Mouse (Mus musculus) 3134 (cell line): ENCODE results near the gene Plac8.

ENCODE experiments used
- DNase-seq: peaks from one replicate; pipeline ENCODE4 v3.0.0-alpha.2; 2011; ENCODE audit warnings: low spot score; ENCODE audit not compliant: insufficient read length; ENCODE audit errors: extremely low read depth

Gene Plac8

DNA sequence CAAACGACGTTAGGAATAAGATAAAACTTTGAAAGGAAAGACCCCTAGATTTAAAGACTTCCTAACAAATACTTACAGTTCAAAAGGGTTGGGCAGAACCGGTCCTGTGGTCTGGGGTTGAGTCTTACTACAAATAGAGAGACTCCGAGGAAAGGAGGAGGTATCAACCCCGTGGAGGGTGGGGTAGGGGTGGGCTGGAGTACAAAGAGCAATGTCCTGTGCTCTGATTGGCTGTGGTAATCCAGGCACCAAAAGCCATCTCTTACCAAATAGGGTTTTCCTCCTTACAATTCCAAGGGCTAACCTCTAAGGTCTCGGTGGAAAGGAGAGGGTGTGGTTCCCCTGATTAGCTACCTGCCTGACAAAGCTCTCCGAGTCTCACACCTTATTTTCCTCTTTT lies at the start of gene Plac8:
Plac8 (minus strand) TSS at position 177 of the 400 bp plus-strand sequence.
- no peak for DNase-seq

DNA sequence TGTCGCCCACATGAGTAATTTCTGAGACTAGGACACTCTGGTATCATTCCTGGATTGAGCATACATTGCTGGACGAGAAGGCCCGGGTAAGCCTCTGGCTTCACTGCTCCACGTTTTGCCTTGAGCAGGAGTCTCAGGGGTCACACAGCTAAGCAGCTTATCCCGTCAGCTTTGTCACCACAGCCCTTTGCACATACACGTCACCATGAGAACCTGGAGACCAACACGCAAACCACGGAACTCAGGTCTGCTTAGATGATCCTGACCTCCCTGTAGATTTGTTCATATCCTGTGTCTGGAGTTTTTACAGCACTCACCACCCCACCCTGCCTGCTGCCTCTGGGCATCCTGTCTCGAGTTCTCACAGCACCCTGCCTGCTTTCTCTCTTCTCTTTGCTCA lies 48.9 kb upstream of the Plac8 start:
- no peak for DNase-seq

DNA sequence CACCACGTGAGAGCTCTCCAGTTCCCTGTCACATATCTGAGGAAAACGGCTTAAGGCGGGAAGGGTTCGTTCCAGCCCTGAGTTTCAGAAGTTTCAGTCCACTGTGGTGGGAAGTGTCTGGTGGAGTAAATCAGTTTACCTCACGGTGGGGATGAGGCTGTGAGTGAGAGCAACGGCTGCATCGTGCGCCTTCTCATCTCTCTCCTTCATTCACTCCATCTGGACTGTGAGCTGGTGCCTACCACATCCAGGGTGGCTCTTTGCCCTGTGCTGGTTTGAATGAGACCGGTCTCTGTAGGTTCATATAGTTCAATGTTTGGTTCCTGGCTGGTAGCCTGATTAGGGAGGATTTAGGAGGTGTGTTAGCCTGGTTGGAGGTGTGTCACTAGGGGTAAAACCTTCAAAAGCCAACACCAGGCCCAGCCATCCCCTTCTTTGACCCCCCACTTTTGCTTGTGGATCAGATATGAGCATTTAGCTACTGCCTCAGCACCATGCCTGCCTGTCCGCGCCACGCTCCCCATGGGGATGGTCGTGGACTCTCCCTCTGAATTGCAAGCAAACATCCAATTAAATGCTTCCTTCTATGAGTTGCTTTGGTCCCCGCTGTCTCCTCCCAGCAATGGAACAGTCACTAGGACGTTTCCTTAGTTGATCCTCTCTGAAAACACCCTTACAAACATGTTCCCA lies 47.7 kb upstream of the Plac8 start:
- no peak for DNase-seq

DNA sequence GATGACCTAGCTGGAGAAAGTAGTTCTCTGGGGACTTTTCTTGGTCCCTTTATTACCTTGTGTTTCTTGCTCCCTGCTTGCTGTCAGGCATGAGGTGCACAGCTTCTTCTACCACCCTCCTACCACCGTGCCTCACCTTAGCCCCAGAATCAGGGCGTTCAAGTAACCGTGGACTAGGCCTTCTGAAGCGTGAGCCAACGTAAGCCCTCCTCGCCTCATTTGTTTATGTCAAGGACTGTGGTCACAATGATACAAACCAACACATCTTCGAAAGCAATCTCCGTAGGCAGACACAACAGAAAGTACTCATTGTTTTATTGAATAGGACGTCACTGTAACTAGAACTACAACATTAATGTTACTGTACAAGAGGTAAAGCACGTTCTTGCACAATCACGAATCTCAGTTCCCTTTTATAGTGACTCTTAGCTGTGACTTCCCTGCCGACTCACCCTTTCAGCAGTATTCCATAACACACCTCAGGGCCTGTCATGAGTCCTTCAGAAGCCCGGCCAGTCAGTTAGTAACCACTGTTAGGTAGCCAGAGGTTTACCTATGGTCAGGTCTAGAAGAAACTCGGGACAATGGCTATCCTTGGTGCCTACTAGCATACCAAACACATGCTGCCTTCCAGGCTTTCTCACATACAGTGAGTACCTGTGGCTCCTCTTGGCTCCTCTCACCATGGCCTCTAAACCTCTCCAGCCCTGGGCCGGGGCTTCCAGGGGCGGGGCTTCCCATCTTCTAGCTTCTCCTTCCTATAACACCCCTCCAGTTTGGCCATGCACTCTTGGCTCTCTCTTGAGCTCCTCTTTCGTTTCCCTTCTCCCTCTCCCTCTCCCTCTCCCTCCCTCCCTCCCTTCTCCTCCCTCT lies 42.1 kb upstream of the Plac8 start:
- DNase-seq, result no peak

DNA sequence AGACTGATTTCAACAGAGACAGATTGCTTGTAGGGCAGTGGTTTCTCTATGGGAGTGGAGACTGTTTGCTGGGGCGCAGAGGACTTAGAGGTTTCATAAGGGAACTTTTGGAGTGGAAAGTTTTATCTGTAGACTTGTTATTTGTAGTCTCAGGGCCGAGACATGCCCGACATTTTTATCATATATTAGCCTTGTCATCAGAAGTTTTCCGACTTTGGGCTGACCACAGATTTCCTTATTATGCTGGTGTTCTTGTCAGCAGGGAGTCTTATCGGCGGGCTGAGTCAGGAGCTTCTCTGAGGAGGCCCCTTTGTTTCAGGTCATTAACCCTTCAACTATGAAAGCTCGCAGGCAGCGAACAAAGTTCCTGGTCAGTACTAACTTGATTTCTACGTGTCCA lies 35.8 kb upstream of the Plac8 start:
- DNase-seq, result no peak

DNA sequence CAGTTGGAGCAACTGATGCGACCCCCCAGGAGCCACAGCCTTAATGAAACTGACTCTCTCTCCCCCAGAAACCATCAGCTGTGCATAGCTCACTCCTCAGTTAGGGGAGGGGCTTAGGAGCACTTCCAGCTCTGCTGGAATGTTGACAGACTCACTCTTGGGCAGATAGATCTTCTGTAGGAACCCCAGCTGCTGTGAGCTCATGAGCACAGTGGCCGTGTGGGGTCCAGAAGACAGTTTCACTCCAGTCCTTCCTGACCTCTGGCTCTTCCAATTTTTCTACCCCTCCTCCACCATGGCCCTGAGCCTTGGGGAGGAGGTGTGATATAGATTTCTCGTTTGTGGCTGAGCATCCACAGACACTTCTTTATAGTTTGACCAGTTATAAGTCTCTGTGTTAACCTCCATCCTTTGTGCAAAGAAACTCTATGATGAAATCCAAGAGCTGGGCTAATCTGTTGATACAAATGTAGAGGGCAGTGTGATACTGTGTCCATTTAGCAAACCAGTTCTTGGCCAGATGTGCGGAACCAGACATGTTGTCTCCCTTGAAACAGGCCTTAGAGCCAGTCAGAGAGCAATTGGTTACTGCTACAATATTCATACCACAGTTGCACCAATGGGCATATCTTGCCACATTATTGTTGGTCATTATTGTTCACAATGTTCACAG lies 35.2 kb upstream of the Plac8 start:
- no peak for DNase-seq

DNA sequence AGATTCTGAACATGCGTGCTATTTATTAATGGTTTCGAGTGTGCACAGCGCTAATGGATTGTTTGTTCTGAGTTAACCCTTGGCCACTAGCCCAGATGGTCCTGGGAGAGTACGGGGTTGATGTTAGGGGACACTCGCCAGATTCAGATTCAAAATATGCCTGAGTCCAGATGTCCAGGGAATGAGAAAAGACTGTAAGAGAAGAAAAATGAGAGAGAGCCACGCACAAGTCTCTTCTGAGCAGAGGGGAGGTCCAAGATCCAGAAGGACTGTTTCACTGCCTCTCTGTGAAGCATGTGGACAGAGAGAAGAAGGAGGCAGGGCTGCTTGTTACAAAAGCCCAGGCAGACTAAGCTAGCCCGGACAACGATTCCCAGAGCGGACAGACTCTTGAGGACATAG lies 33.8 kb upstream of the Plac8 start:
- DNase-seq, result no peak

DNA sequence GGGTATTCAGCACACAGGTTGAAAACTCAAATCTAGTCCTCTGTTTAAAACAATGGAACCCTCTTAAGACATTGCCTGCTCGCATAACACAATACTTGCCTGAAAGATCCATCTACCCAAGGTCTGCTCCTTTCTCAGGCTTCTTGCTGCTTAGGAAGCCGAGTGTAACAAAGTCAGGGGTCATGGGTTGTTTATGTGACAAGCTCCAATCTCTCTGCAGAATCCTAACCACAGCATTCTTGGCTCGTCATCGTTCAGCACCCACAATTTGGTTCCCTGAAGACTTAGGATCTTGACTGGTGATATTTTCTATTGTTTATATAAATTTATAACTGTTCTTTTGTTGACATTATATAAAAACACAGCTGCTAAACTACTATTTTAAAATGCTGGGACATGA lies 32.0 kb upstream of the Plac8 start:
- peak; percentile 62 for DNase-seq

DNA sequence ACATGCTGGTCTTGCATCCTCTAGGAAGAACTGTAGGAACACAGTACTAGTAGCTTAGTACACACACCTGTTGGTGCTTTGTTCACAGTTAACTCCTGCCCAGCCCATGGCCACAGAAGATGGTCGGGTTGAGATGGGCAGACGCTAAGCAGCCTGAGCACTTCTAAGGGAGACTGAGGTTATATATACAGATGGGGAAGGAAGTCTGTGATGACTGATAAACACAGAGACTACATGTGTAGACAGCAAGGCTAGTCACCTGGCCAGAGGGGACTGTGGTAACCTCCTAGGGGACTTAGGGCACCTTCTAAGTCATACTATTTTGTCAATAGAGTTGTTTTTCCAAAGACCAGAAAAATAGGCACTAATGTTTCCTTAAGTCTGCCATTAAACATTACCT lies 29.8 kb upstream of the Plac8 start:
- DNase-seq, result no peak

DNA sequence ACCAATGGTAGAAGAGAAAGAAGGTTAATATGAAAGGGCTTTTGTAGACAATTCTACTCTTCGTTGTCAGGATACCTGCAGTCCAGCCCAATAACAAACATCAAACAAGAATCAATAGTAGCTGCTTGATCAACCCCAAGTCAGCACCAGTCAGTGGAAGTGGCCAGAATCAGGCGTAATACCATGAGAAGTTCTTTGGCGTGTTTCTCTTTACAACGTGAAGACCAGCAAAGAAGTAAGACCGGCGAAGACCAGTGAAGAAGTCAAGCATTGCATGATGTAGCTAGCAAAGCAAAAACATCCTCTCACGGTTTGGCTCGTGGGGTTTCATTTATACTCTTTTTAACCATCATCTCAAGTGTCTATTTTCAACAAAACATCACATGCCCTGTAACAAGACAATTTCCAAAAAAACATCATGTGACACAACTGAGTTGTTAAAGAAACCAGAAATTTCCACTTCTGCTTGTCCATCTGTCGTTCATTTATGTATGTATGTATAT lies 27.0 kb upstream of the Plac8 start:
- DNase-seq, result no peak

DNA sequence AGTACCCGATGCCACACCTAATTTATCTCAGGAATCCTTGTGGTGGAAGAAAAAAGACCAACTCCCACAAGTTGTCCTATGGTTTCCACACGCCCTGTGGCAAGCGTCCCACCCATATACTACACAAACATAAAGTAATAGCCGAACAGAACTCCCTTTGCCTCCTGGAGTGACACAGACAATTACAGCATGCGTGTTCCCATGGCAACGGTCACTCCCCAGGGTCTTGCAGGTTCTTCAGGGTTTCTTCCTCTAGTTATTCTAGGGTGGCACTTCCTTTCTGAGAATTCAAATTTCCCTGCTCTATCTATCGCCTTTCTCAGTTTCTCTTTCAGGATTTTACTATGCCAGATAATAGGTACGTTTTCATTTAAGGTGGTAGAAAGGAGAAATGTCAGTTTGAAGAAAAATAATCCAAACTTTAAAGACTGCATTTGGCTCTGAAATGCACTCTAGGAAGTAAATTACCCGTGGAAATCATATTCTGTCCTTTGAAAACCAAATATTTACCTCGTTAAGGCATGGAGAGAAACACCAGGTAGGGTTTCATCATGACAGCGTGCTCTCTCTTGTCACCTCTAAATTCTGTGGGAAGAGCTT lies 25.9 kb upstream of the Plac8 start:
- DNase-seq, result no peak

DNA sequence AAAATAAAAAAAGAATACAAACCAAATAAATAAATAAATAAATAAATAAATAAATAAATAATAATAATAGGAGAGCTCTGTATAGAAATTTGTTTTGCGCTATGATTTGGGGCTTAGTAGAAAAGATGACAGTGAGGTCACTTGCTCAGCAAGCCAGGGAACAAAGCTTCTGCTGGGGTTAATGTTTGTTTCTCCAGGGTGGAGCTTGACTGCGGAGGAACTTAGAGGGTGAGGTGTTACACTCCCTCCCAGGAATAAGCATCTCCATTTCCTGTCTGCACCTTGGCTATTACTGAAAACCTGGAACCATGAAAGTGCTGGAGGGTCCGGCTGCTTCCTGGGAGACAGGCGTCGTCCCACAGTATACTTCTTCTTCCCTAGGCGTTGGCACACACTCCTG lies 24.0 kb upstream of the Plac8 start:
- DNase-seq, result no peak

DNA sequence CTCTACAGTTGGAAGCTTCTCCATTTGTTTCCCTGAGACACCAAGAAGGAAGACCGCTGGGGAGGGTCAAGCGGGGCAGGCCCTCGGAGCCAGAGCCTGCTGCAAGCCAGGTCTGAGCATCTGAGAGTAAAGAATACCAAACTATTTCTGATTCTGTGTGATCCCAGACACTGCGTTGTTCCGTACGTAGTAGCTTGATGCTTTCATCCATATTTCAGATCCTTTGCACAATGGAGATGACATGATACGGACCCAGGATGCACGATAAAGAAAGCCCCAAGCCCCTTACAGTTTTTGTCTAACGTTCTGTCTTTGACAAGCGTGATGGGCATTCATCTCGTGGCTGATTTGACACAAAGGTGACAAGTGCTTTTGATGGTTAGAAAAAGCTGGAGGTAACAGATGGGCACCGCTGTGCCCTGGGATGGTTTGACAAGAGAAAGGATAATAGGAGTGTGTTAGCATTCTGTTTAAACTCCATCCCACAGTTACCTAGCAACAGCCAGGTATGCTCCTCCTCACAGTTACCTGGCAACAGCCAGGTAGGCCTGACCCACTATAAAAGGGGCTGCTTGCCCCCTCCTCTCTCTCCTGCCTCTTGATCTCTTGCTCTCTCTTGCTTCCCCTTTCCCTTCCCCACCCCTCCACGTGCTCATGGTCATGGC lies 22.9 kb upstream of the Plac8 start:
- no peak for DNase-seq

DNA sequence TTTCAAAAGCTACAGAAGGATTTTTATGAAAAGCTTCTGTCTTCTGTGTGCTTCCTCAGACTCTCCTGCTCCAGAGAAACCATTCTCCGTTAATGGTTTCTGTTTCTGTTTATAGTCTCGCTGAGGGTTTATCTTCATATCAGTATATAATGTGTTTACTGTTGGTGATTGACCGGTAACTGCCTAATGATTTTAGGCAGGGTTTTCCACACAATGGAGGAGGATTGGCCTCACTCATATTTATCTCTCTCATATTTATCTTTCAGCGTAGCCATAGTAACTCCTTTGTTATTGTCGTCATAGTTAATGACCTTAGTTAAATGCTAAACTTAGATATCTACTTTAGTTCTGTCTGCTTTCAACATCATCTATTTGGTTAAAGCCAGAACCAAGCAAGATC lies 18.5 kb upstream of the Plac8 start:
- no peak for DNase-seq

DNA sequence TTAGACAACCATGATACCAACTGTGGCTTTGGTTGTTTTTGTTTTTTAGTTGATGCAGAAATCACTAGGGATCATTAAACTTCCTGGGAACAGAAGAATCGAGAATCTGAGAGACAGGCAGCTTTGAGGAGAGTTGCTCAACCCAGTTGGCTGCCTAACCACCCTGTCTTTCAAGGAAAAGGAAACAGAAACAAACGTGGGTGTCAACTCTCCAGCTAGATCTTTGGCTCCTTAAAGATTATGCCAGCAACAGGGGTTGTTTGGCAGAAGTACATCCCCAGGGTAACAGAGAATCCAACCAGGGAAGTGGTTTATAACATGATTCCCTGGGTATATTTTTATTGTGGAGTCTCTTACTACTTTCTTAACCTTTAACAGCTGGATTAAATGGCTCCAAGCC lies 15.6 kb upstream of the Plac8 start:
- DNase-seq, result no peak

DNA sequence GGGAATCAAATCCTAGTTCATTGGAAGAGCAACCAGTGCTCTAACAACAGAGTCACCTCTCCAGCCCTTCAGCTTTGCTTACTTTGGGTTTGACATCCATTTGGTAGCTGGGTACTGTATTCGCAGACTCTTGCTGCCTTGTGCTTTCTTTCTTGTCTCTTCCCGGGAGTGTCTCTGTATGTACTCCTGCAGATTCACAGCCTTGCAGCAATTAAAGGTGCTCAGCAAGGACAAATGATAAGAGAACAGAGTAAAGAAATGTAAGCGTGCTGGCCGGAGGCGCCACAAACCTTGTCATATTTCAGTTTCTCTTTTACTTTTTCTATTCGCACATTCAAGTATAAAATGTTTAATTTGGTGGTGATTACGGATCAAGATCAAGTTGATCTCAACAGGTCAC lies 15.1 kb upstream of the Plac8 start:
- DNase-seq, result no peak

DNA sequence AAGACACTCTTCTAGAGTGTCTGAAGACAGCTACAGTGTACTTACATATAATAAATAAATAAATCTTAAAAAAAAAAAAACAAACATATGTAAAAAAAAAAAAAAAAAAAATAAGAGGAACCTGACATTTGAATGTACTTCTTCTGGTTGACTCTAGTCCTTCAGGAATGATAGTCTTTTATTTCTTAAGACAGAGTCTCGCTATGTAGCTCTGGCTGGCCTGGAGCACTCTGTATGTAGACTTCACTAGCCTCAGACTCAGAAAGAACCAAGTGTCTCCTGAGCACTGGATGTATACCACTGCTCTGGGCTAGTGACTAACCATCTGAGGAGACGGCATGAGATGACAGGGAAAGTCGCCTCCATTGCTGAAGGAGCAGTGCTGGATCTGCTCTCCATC lies 13.6 kb upstream of the Plac8 start:
- DNase-seq, result no peak

DNA sequence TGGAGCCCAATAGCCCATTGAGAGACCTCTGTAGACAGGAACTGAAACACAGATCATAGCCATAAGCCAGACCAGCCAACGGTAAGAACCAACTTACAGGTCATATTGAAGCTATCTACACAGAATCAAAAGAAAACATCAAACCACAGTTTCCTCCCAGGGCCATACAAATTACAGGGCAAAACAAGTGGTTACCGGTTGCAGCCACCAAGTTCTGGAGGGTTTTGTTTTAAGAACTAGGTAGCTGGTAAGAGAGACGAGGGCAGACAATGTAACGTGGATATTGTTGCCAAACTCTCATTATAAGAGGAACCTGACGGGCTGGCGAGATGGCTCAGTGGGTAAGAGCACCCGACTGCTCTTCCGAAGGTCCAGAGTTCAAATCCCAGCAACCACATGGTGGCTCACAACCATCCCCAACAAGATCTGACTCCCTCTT lies 13.2 kb upstream of the Plac8 start:
- DNase-seq, result no peak

DNA sequence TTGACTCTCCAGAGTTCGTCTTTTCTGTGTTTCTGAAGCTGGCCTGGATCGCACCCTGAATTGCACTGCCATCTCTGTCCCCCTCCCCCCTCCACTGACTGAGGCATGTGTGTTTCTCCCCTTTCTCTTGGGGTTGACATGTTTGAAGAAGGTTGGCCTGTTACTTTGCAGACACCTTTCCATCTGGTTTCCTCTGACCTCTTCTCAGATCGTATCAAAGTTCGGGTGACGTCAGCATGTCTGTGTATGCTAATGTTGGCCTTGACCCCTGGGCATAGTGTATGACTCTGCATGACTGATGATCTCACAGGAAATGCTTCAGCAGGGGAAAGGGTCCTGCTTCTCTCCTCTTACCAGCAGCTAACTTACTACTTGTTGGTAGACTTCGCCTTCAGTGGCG lies 11.0 kb upstream of the Plac8 start:
- no peak for DNase-seq

DNA sequence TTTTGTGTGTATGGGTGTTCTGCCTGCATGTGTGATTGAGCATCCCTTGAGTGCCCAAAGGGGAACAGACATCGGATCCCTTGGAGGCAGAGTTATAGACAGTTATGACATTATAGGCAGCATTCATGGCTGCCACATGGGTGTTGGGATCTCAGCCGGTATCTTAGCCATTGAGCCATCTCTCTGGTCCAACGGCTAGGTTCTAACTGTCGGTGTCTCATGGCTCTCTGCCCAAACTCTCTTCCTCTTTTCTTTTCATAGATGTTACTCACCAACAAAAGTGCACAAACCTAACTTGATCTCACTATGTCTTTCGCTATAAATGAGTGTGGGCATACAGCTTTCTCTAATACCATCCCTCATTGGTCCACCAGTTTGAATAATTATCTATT lies 10.4 kb upstream of the Plac8 start:
- DNase-seq, result no peak
